Mouse (Mus musculus) MEL (cell line): ENCODE results near the gene Ntf5. TPM values are rescaled to one million over a fixed set of nuclear protein-coding genes. Genes with fewer than 3 reads are reported as not detected.

ENCODE experiments used
- DNase-seq: peaks from one replicate; pipeline ENCODE4 v3.0.0; 2011; ENCODE audit warnings: low read depth, low spot score
- H3K27ac ChIP-seq: 2 replicates; pipeline ENCODE4 v1.5.1; 2012; ENCODE audit warnings: low read depth, mild to moderate bottlenecking, control low read depth, low read length, moderate library complexity; ENCODE audit not compliant: control insufficient read depth
- H3K27me3 ChIP-seq, 2 experiments: fragments of 150-350 bp in 1 of 2; sonication (generic) in 1 of 2; 2 replicates each; pipeline ENCODE4 v1.6.1; 2012; ENCODE audit warnings: low read length in 2 of 2, mild to moderate bottlenecking in 2 of 2, improper control_type of control experiment in 1 of 2, moderate library complexity in 1 of 2; ENCODE audit not compliant: insufficient read depth in 2 of 2, control insufficient read depth in 1 of 2
- H3K36me3 ChIP-seq, 2 experiments: 2 replicates each; pipeline ENCODE4 v1.6.1; 2012 to 2014; ENCODE audit warnings: low read length in 2 of 2, improper control_type of control experiment in 1 of 2, inconsistent platforms in 1 of 2, mild to moderate bottlenecking in 1 of 2; ENCODE audit not compliant: insufficient read depth in 2 of 2, control insufficient read depth in 1 of 2
- H3K4me1 ChIP-seq, 2 experiments: fragments of 150-350 bp in 1 of 2; sonication (generic) in 1 of 2; 2 replicates each; pipeline ENCODE4 v1.6.1; 2012; ENCODE audit warnings: low read length in 2 of 2, improper control_type of control experiment in 1 of 2, mild to moderate bottlenecking in 1 of 2; ENCODE audit not compliant: insufficient read depth in 2 of 2, control insufficient read depth in 1 of 2
- H3K4me3 ChIP-seq, 2 experiments: fragments of 150-350 bp in 1 of 2; sonication (generic) in 1 of 2; 2 replicates each; pipeline ENCODE4 v1.5.1; 2012; ENCODE audit warnings: low read depth in 2 of 2, low read length in 2 of 2, mild to moderate bottlenecking in 2 of 2, moderate library complexity in 2 of 2, control low read depth in 1 of 2, improper control_type of control experiment in 1 of 2; ENCODE audit not compliant: control insufficient read depth in 1 of 2, insufficient read depth in 1 of 2
- H3K79me2 ChIP-seq: 2 replicates; pipeline ENCODE4 v1.6.1; 2012; ENCODE audit warnings: mild to moderate bottlenecking, low read length, moderate library complexity; ENCODE audit not compliant: control insufficient read depth, poor library complexity, insufficient read depth
- H3K9ac ChIP-seq: 2 replicates; pipeline ENCODE4 v1.6.1; 2012; ENCODE audit warnings: low read depth, mild to moderate bottlenecking, control low read depth, low read length, moderate library complexity; ENCODE audit not compliant: control insufficient read depth, poor library complexity, severe bottlenecking
- H3K9me3 ChIP-seq: fragments of 150-350 bp; sonication (generic); replicated peaks from 2 replicates; pipeline ENCODE4 v1.6.1; 2012; ENCODE audit warnings: mild to moderate bottlenecking, low read length, improper control_type of control experiment, moderate library complexity; ENCODE audit not compliant: insufficient read depth
- BHLHE40 ChIP-seq: IDR thresholded peaks from 2 replicates; pipeline ENCODE4 v1.6.1; 2012; ENCODE audit warnings: low read depth, mild to moderate bottlenecking, inconsistent platforms, low read length, improper control_type of control experiment, borderline replicate concordance
- CHD1 ChIP-seq: IDR thresholded peaks from 2 replicates; pipeline ENCODE4 v1.6.1; 2012; ENCODE audit warnings: low read depth, mild to moderate bottlenecking, inconsistent platforms, low read length, improper control_type of control experiment
- CHD2 ChIP-seq: IDR thresholded peaks from 2 replicates; pipeline ENCODE4 v1.6.1; 2011; ENCODE audit warnings: low read length, improper control_type of control experiment
- E2F4 ChIP-seq: IDR thresholded peaks from 2 replicates; pipeline ENCODE4 v1.6.1; 2011; ENCODE audit warnings: low read depth, low read length, improper control_type of control experiment, borderline replicate concordance
- ELF1 ChIP-seq: IDR thresholded peaks from 2 replicates; pipeline ENCODE4 v1.6.1; 2014; ENCODE audit warnings: low read depth, mild to moderate bottlenecking, inconsistent platforms, low read length, improper control_type of control experiment, moderate library complexity
- JUND ChIP-seq: IDR thresholded peaks from 2 replicates; pipeline ENCODE4 v1.6.1; 2011; ENCODE audit warnings: low read depth, mild to moderate bottlenecking, improper control_type of control experiment, low read length
- KAT2A ChIP-seq: conservative IDR thresholded peaks from 2 replicates; pipeline ENCODE4 v1.6.1; 2012; ENCODE audit warnings: low read depth, low read length, improper control_type of control experiment, inconsistent platforms
- MAZ ChIP-seq: IDR thresholded peaks from 2 replicates; pipeline ENCODE4 v1.6.1; 2012; ENCODE audit warnings: low read depth, mild to moderate bottlenecking, inconsistent platforms, low read length, improper control_type of control experiment
- MEF2A ChIP-seq: IDR thresholded peaks from 2 replicates; pipeline ENCODE4 v1.6.1; 2014; ENCODE audit warnings: low read depth, mild to moderate bottlenecking, inconsistent platforms, low read length, improper control_type of control experiment; ENCODE audit not compliant: poor library complexity, insufficient replicate concordance, severe bottlenecking; ENCODE audit errors: extremely low read depth
- MXI1 ChIP-seq: IDR thresholded peaks from 2 replicates; pipeline ENCODE4 v1.6.1; 2011; ENCODE audit warnings: mild to moderate bottlenecking, low read depth, low read length, improper control_type of control experiment
- MYB ChIP-seq: IDR thresholded peaks from 2 replicates; pipeline ENCODE4 v1.6.1; 2011; ENCODE audit warnings: mild to moderate bottlenecking, low read depth, low read length, improper control_type of control experiment
- MYC ChIP-seq: IDR thresholded peaks from 2 replicates; pipeline ENCODE4 v1.6.1; 2011; ENCODE audit warnings: low read depth, mild to moderate bottlenecking, low read length, improper control_type of control experiment, moderate library complexity
- NELFE ChIP-seq: IDR thresholded peaks from 2 replicates; pipeline ENCODE4 v1.6.1; 2011; ENCODE audit warnings: low read depth, low read length, improper control_type of control experiment
- POLR2A ChIP-seq, 2 experiments: IDR thresholded peaks; 2 replicates each; pipeline ENCODE4 v1.6.1; 2011 to 2012; ENCODE audit warnings: low read length in 2 of 2, mild to moderate bottlenecking in 2 of 2, control low read depth in 1 of 2, improper control_type of control experiment in 1 of 2, low read depth in 1 of 2, moderate library complexity in 1 of 2; ENCODE audit not compliant: control insufficient read depth in 1 of 2, insufficient read depth in 1 of 2, poor library complexity in 1 of 2
- POLR2AphosphoS2 ChIP-seq: IDR thresholded peaks from 2 replicates; pipeline ENCODE4 v1.6.1; 2011; ENCODE audit warnings: low read length, improper control_type of control experiment
- SIN3A ChIP-seq: IDR thresholded peaks from 2 replicates; pipeline ENCODE4 v1.6.1; 2012; ENCODE audit warnings: low read length, improper control_type of control experiment, inconsistent platforms
- TAL1 ChIP-seq: IDR thresholded peaks from 2 replicates; pipeline ENCODE4 v1.6.1; 2012; ENCODE audit warnings: mild to moderate bottlenecking, inconsistent platforms, low read length, moderate library complexity, mixed read lengths
- TCF12 ChIP-seq: IDR thresholded peaks from 2 replicates; pipeline ENCODE4 v1.6.1; 2014; ENCODE audit warnings: low read depth, mild to moderate bottlenecking, inconsistent platforms, low read length, improper control_type of control experiment, moderate library complexity
- ZC3H11A ChIP-seq: IDR thresholded peaks from 2 replicates; pipeline ENCODE4 v1.6.1; 2012; ENCODE audit warnings: low read depth, mild to moderate bottlenecking, inconsistent platforms, low read length, improper control_type of control experiment
- ZMIZ1 ChIP-seq: IDR thresholded peaks from 2 replicates; pipeline ENCODE4 v1.6.1; 2012; ENCODE audit warnings: low read depth, mild to moderate bottlenecking, inconsistent platforms, low read length, improper control_type of control experiment, moderate library complexity
- ZNF384 ChIP-seq: IDR thresholded peaks from 2 replicates; pipeline ENCODE4 v1.6.1; 2012; ENCODE audit warnings: low read depth, mild to moderate bottlenecking, inconsistent platforms, low read length, improper control_type of control experiment
- polyA plus RNA-seq, 2 experiments: library from polyadenylated mRNA; stranded (reverse) in 1 of 2; unstranded in 1 of 2; fragments of >175 nt in 1 of 2; fragments of >200 nt in 1 of 2; gene quantifications; 2 replicates each; pipeline versions ENCODE4 v1.2.1 to v1.2.4; 2012; ENCODE audit warnings: low replicate concordance in 2 of 2, low read depth in 1 of 2; ENCODE audit not compliant: insufficient read length in 2 of 2, insufficient read depth in 1 of 2, missing spikeins in 1 of 2
- total RNA-seq: library from RNA; depleted of rRNA; stranded (reverse); fragments of 300-350 nt; gene quantifications from 2 replicates; pipeline ENCODE4 v1.2.3, GENCODE M21; 2012

Ntf5 gene
- total and polyA plus RNA-seq, 3 experiments: 0.54 to 1.9 TPM; not detected in 1

GRCm38 (mm10) chr7:45419859-45420614 is 6.5 kb downstream of the Ntf5 start:
- Histone ChIP-seq H3K9me3 (no peaks in the 10 kb centered on the region), H3K36me3 (no peaks in the 10 kb centered on the region; a peak in 1 of 4 replicates), H3K27ac (no peak overlapping the region), H3K27me3 (no peaks in the 10 kb centered on the region), H3K4me3 (no peak overlapping the region), H3K79me2 (no peaks in the 10 kb centered on the region), H3K4me1 (no peaks in the 10 kb centered on the region), H3K9ac (no peak overlapping the region)
- TF ChIP-seq MYB: no peak
- TF ChIP-seq ZNF384: no peak
- TF ChIP-seq MXI1: no peak
- TF ChIP-seq TAL1: no peak
- no peak for TF ChIP-seq BHLHE40
- DNase-seq: peak; percentile 27

GRCm38 (mm10) chr7:45420615-45420919 is 7.1 kb downstream of the Ntf5 start, which contains the start of gene Lhb:
Lhb (plus strand) TSS chr7:45420820.
- Histone ChIP-seq H3K36me3 (peaks cover 0 to 3% of the 10 kb centered on the region in 2 experiments; a peak in 1 of 4 replicates), H3K9me3 (no peaks in the 10 kb centered on the region), H3K4me3 (no peak within 1 kb of the TSS), H3K4me1 (no peaks in the 10 kb centered on the region), H3K27ac (no peak within 1 kb of the TSS), H3K27me3 (no peaks in the 10 kb centered on the region), H3K9ac (no peak within 1 kb of the TSS), H3K79me2 (0 out of 2 replicates have a peak, but pooled peaks cover 1% of the 10 kb centered on the region)
- TF ChIP-seq MYC (no peak), POLR2AphosphoS2 (peak; percentile 54; the same call in 1 of the 2 replicates)
- no peak for DNase-seq

- Histone ChIP-seq H3K4me1 (no peaks in the 10 kb centered on the region), H3K4me3 (no peak overlapping the region), H3K36me3 (peaks cover 0 to 3% of the 10 kb centered on the region in 2 experiments; a peak in 1 of 4 replicates), H3K9ac (no peak overlapping the region), H3K27me3 (no peaks in the 10 kb centered on the region), H3K79me2 (0 out of 2 replicates have a peak, but pooled peaks cover 1% of the 10 kb centered on the region), H3K9me3 (no peaks in the 10 kb centered on the region), H3K27ac (no peak overlapping the region)
- no peak for DNase-seq
- TF ChIP-seq TCF12 (no peak), TAL1 (no peak), ZMIZ1 (no peak), MXI1 (no peak), SIN3A (no peak), ZC3H11A (no peak), MAZ (no peak), POLR2AphosphoS2 (no peak), MEF2A (no peak), KAT2A (no peak), ELF1 (no peak), CHD1 (no peak), POLR2A (IDR thresholded peaks at IDR 0.05; ENCODE audit: control insufficient read depth in 1 of 2, insufficient read depth in 1 of 2, low read depth in 1 of 2, low read length in 2 of 2, poor library complexity in 1 of 2) (no peak), JUND (no peak), E2F4 (no peak), MYB (no peak), CHD2 (no peak), NELFE (no peak), BHLHE40 (no peak)
Observed at GRCm38 (mm10) chr7:45421194-45421593, 7.7 kb downstream of the Ntf5 start.
